Mouse (Mus musculus) liver, postnatal 0 days (tissue): Measurements from ENCODE around the gene Shmt2.

Source experiments
- CTCF ChIP-seq: sonication (generic); IDR thresholded peaks from 2 replicates; pipeline ENCODE4 v1.5.1; 2016; ENCODE audit warnings: antibody characterized with exemption, low read depth
- EP300 ChIP-seq: IDR thresholded peaks from 2 replicates; pipeline ENCODE4 v1.6.1; 2016; ENCODE audit warnings: antibody characterized with exemption, low read depth, mild to moderate bottlenecking

GRCm38 (mm10) chr10:127476541-127476940 lies 45.7 kb downstream of the Shmt2 start:
- TF ChIP-seq CTCF (no peak), EP300 (no peak)
